ENCODE assay signal across 12 mouse cellular contexts in the genomic region with DNA sequence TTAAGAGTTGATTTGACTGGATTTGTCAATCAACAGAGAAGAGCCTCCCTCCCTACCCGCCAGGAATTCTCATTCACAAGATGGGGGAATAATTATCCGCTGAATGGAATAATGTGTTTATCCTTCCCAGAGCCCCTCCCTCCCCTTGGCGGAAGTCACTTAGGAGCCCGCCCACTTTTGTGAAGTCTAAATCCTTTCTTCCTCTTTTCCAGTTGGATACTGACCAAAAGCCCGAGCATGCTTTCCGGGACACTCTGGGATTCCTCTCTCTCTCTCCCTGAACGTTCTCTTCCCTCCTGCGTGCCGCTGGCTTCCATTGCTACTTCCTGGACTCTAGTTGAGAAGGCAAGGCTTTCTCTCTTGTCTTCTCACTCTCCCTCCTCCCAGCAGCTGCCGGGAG.
DNase-seq lines count a peak whose midpoint lies in the region; ATAC-seq and TF ChIP-seq lines count a peak whose summit lies in the region.
"Had no signal": no experiment of that assay in that cellular context is flagged by ENCODE, and none has a peak within 500 bp of the region (broad histone marks: within the 10 kb centered on the region; RNA-seq: fewer than 3 reads in every experiment).

No protein-coding gene starts in this region.

- no peak for TF ChIP-seq CTCF in gastrocnemius, adult 2 months (IDR thresholded peaks at IDR 0.05)

- H3K4me3 ChIP-seq in gastrocnemius, adult 2 months = peak overlapping the region; percentile 55
- H3K4me3 ChIP-seq: limb, embryonic 15.5 days; neural tube, embryonic 15.5 days had no signal

- intact Hi-C loops in gastrocnemius, adult 2 months (cut with DNase I) = loop anchor here (5.0 kb wide), 1 partner anchor 81 kb away; a partner anchor contains a TSS

- H3K27ac ChIP-seq in gastrocnemius, adult 2 months = peak overlapping the region; percentile 61
- H3K27ac ChIP-seq: limb, embryonic 15.5 days; neural tube, embryonic 15.5 days had no signal

- ATAC-seq in megakaryocyte progenitor cell, adult 5-6 weeks (replicated peaks; ENCODE audit: poor library complexity) = no peak
- ATAC-seq: intestine, postnatal 0 days had no signal

- peak; percentile 31 for DNase-seq in gastrocnemius, adult 2 months
- DNase-seq in gastrocnemius, adult 8-10 months (ENCODE audit: low spot score in 2 of 2) = no peak
- DNase-seq in ovary, postnatal 14 days (ENCODE audit: low spot score) = peak; percentile 5
- no peak for DNase-seq in ovary, postnatal 10 days (ENCODE audit: low spot score)
- DNase-seq in heart, postnatal 4 days = peak; percentile 17
- DNase-seq in testis, postnatal 10 days (ENCODE audit: low spot score) = peak; percentile 56
- DNase-seq in right cerebral cortex, postnatal 36 days (ENCODE audit: low spot score in 2 of 2) = no peak
- DNase-seq: right cerebral cortex, postnatal 4 days had no signal

Comparison
In these comparisons a context has a peak if more than half of its experiments do, and no peak if none do; other contexts are left out.
1. DNase-seq: peak in gastrocnemius, adult 2 months (single experiment), ovary, postnatal 14 days (single experiment), heart, postnatal 4 days (single experiment) and testis, postnatal 10 days (single experiment); none in gastrocnemius, adult 8-10 months (0 of 2), ovary, postnatal 10 days (single experiment) and right cerebral cortex, postnatal 36 days (0 of 2).